Mouse (Mus musculus): ENCODE measurements around the gene Aldh9a1.

DNA sequence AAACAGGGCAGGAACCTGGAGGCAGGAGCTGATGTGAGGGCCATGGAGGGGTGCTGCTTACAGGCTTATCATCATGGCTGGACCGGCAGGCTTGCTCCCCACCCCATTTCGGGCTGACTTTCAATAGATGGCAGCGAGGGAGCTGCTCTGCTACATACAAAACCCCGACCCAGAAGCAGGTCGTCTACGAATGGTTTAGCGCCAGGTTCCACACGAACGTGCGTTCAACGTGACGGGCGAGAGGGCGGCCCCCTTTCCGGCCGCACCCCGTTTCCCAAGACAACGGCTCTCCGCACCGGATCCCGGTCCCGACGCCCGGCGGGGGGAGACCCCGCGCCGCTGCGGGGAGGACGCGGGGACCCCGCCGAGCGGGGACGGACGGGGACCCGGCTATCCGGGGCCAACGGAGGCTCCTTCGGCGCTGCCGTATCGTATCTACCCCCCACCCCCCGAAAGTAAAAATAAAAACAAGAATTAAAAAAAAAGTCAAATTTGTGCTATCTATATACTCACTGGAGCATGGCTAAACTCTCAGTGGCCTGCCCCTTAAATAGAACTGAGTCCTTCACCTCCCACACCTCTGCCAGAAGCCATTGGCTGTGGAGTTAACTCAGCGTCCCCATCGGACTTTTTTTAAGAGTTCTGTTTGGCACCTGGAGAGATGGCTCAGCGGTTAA, 9.5 kb upstream of the Aldh9a1 start:
- no peak for TF ChIP-seq POLR2A (IDR thresholded peaks at IDR 0.05; ENCODE audit: control insufficient read depth, extremely low read depth, insufficient read depth, low read length, poor library complexity)
- no peak for TF ChIP-seq CTCF (IDR thresholded peaks at IDR 0.05; ENCODE audit: borderline replicate concordance, control insufficient read depth, extremely low read depth, insufficient read depth, low read length, poor library complexity)
